Mouse (Mus musculus) midbrain, embryonic 14.5 days (tissue): ENCODE measurements around the gene Ccdc127. TPM values are rescaled to one million over a fixed set of nuclear protein-coding genes. Genes with fewer than 3 reads are reported as not detected.

Experiments used
- ATAC-seq: fragments of 200-750 bp; cut with Nextera tagmentation; 2 replicates; pipeline ENCODE4 v1.8.0; 2017; ENCODE audit warnings: moderate number of reproducible peaks, moderate library complexity; ENCODE audit not compliant: low FRiP score, low TSS enrichment
- DNase-seq: peaks from one replicate; pipeline ENCODE4 v3.0.0-alpha.2; 2015
- H3K27ac ChIP-seq: fragments of 300-500 bp; sonication (generic); replicated peaks from 2 replicates; pipeline ENCODE4 v1.5.1; 2014; ENCODE audit warnings: mild to moderate bottlenecking, low read depth, low read length, moderate library complexity
- H3K27me3 ChIP-seq: fragments of 300-500 bp; sonication (generic); 2 replicates; pipeline ENCODE4 v1.6.1; 2014; ENCODE audit warnings: low read length, control low read depth, mixed read lengths; ENCODE audit not compliant: control insufficient read depth, insufficient read depth
- H3K36me3 ChIP-seq: fragments of 300-500 bp; sonication (generic); 2 replicates; pipeline ENCODE4 v1.6.1; 2014; ENCODE audit warnings: low read length, control low read depth; ENCODE audit not compliant: control insufficient read depth, insufficient read depth
- H3K4me1 ChIP-seq: fragments of 300-500 bp; sonication (generic); 2 replicates; pipeline ENCODE4 v1.6.1; 2014; ENCODE audit warnings: mild to moderate bottlenecking, antibody characterized with exemption, low read length, control low read depth; ENCODE audit not compliant: control insufficient read depth, insufficient read depth
- H3K4me2 ChIP-seq: fragments of 300-500 bp; sonication (generic); 2 replicates; pipeline ENCODE4 v1.6.1; 2014; ENCODE audit warnings: mild to moderate bottlenecking, low read length, moderate library complexity
- H3K4me3 ChIP-seq: fragments of 300-500 bp; sonication (generic); replicated peaks from 2 replicates; pipeline ENCODE4 v1.5.1; 2014; ENCODE audit warnings: low read depth, low read length
- H3K9ac ChIP-seq: fragments of 300-500 bp; sonication (generic); replicated peaks from 2 replicates; pipeline ENCODE4 v1.6.1; 2014; ENCODE audit warnings: mild to moderate bottlenecking, low read length, moderate library complexity
- H3K9me3 ChIP-seq: fragments of 300-500 bp; sonication (generic); 2 replicates; pipeline ENCODE4 v1.6.1; 2016; ENCODE audit warnings: low read length, control low read depth, mixed read lengths; ENCODE audit not compliant: control insufficient read depth
- WGBS: fragments of 180-500 bp; shearing (Covaris S2); extraction: QIAGEN DNeasy Blood & Tissue Kit; methylation state at CpG from one replicate; pipeline ENCODE4 v1.1.7; 2014; 5-methylcytosine and 5-hydroxymethylcytosine counted together
- polyA plus RNA-seq: library from polyadenylated mRNA; unstranded; fragments of >200 nt; fragmentation: Nextera tagmentation; extraction: Ambion mirVana; gene quantifications from 2 replicates; pipeline ENCODE4 v1.2.1, GENCODE M21; 2014

The Ccdc127 gene
- polyA plus RNA-seq, 1 experiment from 2014 or later = 46.2 TPM

GRCm38 (mm10) chr13:74363859-74364235 is 13.7 kb downstream of the Ccdc127 start, which contains the start of gene Lrrc14b:
Gene Lrrc14b (minus strand): TSS chr13:74364005.
- no peak within 1 kb of the TSS for H3K4me3 ChIP-seq
- H3K27me3 ChIP-seq = no peaks in the 10 kb centered on the region
- WGBS = 88% methylated on average over 8 of the region's 8 CpGs
- no peak within 1 kb of the TSS for H3K27ac ChIP-seq
- DNase-seq (no peak), ATAC-seq (peak; percentile 15; the same call in 1 of the 2 replicates)
- H3K4me1 ChIP-seq = no peaks in the 10 kb centered on the region
- no peak within 1 kb of the TSS for H3K4me2 ChIP-seq
- H3K36me3 ChIP-seq = peaks cover 28% of the 10 kb centered on the region
- H3K9ac ChIP-seq = no peak within 1 kb of the TSS
- H3K9me3 ChIP-seq = no peaks in the 10 kb centered on the region

DNA sequence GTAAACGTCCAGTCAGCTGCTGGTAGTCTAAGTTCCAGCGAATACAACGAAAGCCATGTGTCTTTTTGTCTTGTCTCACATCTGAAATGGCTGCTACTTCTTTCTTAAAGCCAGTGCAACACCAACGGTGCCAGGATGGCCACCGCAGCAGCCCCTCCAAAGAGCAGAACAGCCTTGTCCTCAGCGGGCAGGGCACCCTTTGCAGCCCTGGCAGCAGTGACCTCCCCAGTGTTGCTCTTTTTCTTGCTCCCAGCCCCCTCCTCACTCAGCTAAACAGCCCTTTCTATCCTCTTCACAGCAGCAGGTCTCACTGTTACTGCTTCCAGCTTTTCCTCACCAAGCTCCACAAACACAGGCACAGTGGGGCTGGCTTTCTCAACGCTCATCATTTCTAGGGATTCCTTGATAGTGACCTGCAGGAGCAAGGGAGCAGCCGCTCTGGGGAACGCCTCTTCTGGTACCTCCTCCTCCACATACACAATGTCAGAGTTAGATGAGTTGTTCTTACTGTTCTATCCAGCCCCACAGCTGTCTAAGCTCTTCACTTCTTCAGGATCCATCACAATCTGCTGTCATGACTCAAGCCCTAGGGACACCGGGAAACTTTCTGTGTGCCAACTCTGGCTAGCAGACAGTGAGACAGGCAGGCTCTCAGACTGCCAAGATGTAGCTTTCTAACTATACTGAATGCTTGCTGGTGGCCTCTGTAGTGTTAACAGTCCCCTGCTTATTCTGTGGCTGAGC is 31.6 kb downstream of the Ccdc127 start:
- ATAC-seq (no peak), DNase-seq (no peak)
- Histone ChIP-seq H3K9ac (no peak overlapping the region), H3K9me3 (no peaks in the 10 kb centered on the region), H3K4me1 (no peaks in the 10 kb centered on the region), H3K4me2 (no peak overlapping the region), H3K4me3 (no peak overlapping the region), H3K36me3 (no peaks in the 10 kb centered on the region), H3K27me3 (no peaks in the 10 kb centered on the region), H3K27ac (no peak overlapping the region)
- 85% methylated on average over 10 of the region's 10 CpGs for WGBS

- no peak overlapping the region for H3K4me3 ChIP-seq
- no peak overlapping the region for H3K9ac ChIP-seq
- H3K27me3 ChIP-seq = no peaks in the 10 kb centered on the region
- DNase-seq (no peak), ATAC-seq (no peak)
- no peaks in the 10 kb centered on the region for H3K9me3 ChIP-seq
- H3K27ac ChIP-seq = no peak overlapping the region
- H3K4me1 ChIP-seq = no peaks in the 10 kb centered on the region
- WGBS = 77% methylated on average over 3 of the region's 3 CpGs
- no peaks in the 10 kb centered on the region for H3K36me3 ChIP-seq
- no peak overlapping the region for H3K4me2 ChIP-seq
Measured at GRCm38 (mm10) chr13:74382289-74382688, 32.2 kb downstream of the Ccdc127 start.

GRCm38 (mm10) chr13:74389730-74390129 is 39.6 kb downstream of the Ccdc127 start:
- peaks cover 9% of the 10 kb centered on the region; the same call in 1 of the 2 replicates for H3K4me1 ChIP-seq
- H3K4me3 ChIP-seq = peak overlapping the region; percentile 63
- no peak overlapping the region for H3K9ac ChIP-seq
- no peak overlapping the region for H3K27ac ChIP-seq
- no peak for ATAC-seq
- peak overlapping the region; percentile 68 for H3K4me2 ChIP-seq
- no peaks in the 10 kb centered on the region for H3K27me3 ChIP-seq
- no peaks in the 10 kb centered on the region for H3K36me3 ChIP-seq
- DNase-seq = no peak
- WGBS = 72% methylated on average over 6 of the region's 6 CpGs
- H3K9me3 ChIP-seq = no peaks in the 10 kb centered on the region

GRCm38 (mm10) chr13:74390371-74390990 is 40.4 kb downstream of the Ccdc127 start, which contains the start of gene Zfp72:
Gene Zfp72 (minus strand): TSS chr13:74390836.
- no peak within 1 kb of the TSS for H3K27ac ChIP-seq
- H3K4me2 ChIP-seq = peak within 1 kb of the TSS; percentile 68
- no peaks in the 10 kb centered on the region for H3K36me3 ChIP-seq
- WGBS = 1% methylated on average over 14 of the region's 14 CpGs
- peak; percentile 93 for ATAC-seq
- peaks cover 9% of the 10 kb centered on the region; the same call in 1 of the 2 replicates for H3K4me1 ChIP-seq
- peak; percentile 89 for DNase-seq
- H3K9me3 ChIP-seq = no peaks in the 10 kb centered on the region
- H3K4me3 ChIP-seq = peak within 1 kb of the TSS; percentile 63
- no peaks in the 10 kb centered on the region for H3K27me3 ChIP-seq
- peak within 1 kb of the TSS; percentile 60 for H3K9ac ChIP-seq

GRCm38 (mm10) chr13:74391156-74391555 is 41.0 kb downstream of the Ccdc127 start:
- Histone ChIP-seq H3K4me3 (no peak overlapping the region), H3K9me3 (no peaks in the 10 kb centered on the region), H3K27ac (no peak overlapping the region), H3K27me3 (no peaks in the 10 kb centered on the region), H3K9ac (no peak overlapping the region), H3K36me3 (no peaks in the 10 kb centered on the region), H3K4me1 (peaks cover 9% of the 10 kb centered on the region; the same call in 1 of the 2 replicates), H3K4me2 (no peak overlapping the region)
- WGBS = 78% methylated on average over 2 of the region's 2 CpGs
- DNase-seq (peak; percentile 4), ATAC-seq (peak; percentile 46; the same call in 1 of the 2 replicates)

GRCm38 (mm10) chr13:74399298-74399839 is 49.3 kb downstream of the Ccdc127 start, which contains the start of gene Ftl1-ps1:
Gene Ftl1-ps1 (plus strand): TSS chr13:74399694.
- 12% methylated on average over 11 of the region's 11 CpGs for WGBS
- Histone ChIP-seq H3K27ac (no peak within 1 kb of the TSS), H3K36me3 (no peaks in the 10 kb centered on the region), H3K9me3 (no peaks in the 10 kb centered on the region), H3K9ac (no peak within 1 kb of the TSS), H3K27me3 (no peaks in the 10 kb centered on the region), H3K4me3 (no peak within 1 kb of the TSS), H3K4me2 (peak within 1 kb of the TSS; percentile 19; the same call in 1 of the 2 replicates), H3K4me1 (no peaks in the 10 kb centered on the region)
- no peak for DNase-seq
- no peak for ATAC-seq
